Mouse (Mus musculus): ENCODE data around the gene Ptprq. TPM values are rescaled to one million over a fixed set of nuclear protein-coding genes. Genes with fewer than 3 reads are reported as not detected.

Ptprq gene
- polyA plus RNA-seq, 2 experiments, result 0.23 to 0.62 TPM

DNA sequence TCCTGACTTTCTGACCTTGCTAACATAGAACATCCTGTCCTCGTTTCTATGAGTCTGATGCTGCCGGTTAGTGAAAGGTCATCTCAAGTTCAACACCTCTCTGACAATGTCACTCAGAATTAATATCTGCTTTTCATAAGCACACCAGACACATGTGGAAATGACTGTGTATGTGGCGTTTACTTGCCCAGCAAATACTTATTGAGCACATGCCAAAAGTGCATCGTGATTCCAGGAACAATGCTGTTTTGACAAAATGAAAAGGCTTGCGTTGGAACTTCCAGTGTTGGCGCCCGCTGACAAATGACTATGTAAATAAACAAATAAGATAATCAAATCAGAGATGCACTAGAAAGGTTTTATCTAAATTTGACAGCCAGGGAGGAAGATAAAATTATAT is 5.8 kb upstream of the Ptprq start:
- Histone ChIP-seq H3K9ac (ENCODE audit: low read depth, low read length, severe bottlenecking) (no peak overlapping the region), H3K4me2 (replicated peaks; ENCODE audit: low read depth, low read length, severe bottlenecking) (no peak overlapping the region), H3K36me3 (ENCODE audit: control insufficient read depth, insufficient read depth, low read length) (no peaks in the 10 kb centered on the region), H3K9me3 (ENCODE audit: control insufficient read depth, low read length) (no peaks in the 10 kb centered on the region), H3K27me3 (ENCODE audit: control insufficient read depth, insufficient read depth, low read length) (no peaks in the 10 kb centered on the region), H3K4me3 (replicated peaks; ENCODE audit: low read length) (no peak overlapping the region), H3K27ac (replicated peaks; ENCODE audit: low read depth, low read length) (no peak overlapping the region), H3K4me1 (ENCODE audit: control insufficient read depth, insufficient read depth, low read length) (no peaks in the 10 kb centered on the region)
- no peak for DNase-seq (ENCODE audit: low spot score)
- 65% methylated on average over 7 of the region's 7 CpGs for WGBS
- ATAC-seq (ENCODE audit: low FRiP score, low read depth), result no peak
- no peak for TF ChIP-seq POLR2A (IDR thresholded peaks at IDR 0.05; ENCODE audit: borderline replicate concordance, extremely low read depth, insufficient read depth, insufficient read length)

DNA sequence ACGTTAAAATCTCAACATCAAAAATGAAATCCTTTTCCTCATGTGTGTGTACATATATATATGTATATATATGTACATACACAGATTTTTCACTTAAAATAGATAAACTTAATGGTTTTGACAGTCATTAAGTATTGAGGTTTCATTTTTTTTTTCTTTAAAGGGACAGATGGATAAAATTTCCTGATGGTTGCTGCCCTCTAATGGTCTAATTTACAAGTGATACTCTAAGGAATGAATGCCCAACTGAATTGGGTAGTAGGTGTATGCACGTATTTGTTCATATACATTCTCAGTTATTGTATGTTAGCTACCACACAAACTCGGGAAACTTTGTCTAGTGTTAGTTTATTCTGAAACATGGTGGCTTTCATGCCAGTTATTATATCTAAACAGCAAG is 15.4 kb downstream of the Ptprq start:
- no peaks in the 10 kb centered on the region for H3K9me3 ChIP-seq (ENCODE audit: control insufficient read depth, low read length)
- TF ChIP-seq POLR2A (IDR thresholded peaks at IDR 0.05; ENCODE audit: borderline replicate concordance, extremely low read depth, insufficient read depth, insufficient read length), result no peak

DNA sequence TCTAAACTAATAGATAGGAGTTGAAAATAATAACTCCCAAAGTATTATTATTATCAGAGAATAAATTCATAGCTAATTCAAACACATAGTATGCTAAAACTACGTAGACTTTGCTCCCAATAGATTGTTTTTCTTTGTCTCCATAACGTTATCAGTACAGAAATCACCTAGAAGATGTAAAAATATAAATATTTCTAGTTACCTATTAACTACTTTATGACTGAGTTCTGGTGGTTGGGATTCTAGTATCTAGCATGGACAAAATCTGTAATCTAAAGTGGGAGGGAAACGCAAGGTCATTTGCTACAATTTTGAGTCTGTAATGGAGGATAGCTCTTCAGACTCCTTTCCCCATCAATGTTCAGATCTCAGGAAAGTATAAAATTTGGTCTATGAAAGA is 18.9 kb downstream of the Ptprq start:
- Histone ChIP-seq H3K27ac (replicated peaks; ENCODE audit: low read depth, low read length) (no peak overlapping the region), H3K4me1 (ENCODE audit: control insufficient read depth, insufficient read depth, low read length) (no peaks in the 10 kb centered on the region), H3K4me2 (replicated peaks; ENCODE audit: low read depth, low read length, severe bottlenecking) (no peak overlapping the region), H3K9me3 (ENCODE audit: control insufficient read depth, low read length) (no peaks in the 10 kb centered on the region), H3K4me3 (replicated peaks; ENCODE audit: low read length) (no peak overlapping the region), H3K9ac (ENCODE audit: low read depth, low read length, severe bottlenecking) (no peak overlapping the region), H3K36me3 (ENCODE audit: control insufficient read depth, insufficient read depth, low read length) (no peaks in the 10 kb centered on the region), H3K27me3 (ENCODE audit: control insufficient read depth, insufficient read depth, low read length) (no peaks in the 10 kb centered on the region)
- no peak for TF ChIP-seq POLR2A (IDR thresholded peaks at IDR 0.05; ENCODE audit: borderline replicate concordance, extremely low read depth, insufficient read depth, insufficient read length)
- 81% methylated on average over 3 of the region's 3 CpGs for WGBS
- ATAC-seq (ENCODE audit: low FRiP score, low read depth) (no peak), DNase-seq (ENCODE audit: low spot score) (no peak)

More for the DNA sequence above, 15.4 kb downstream of the Ptprq start:
- Histone ChIP-seq H3K27ac (replicated peaks; ENCODE audit: low read depth, low read length) (no peak overlapping the region), H3K27me3 (ENCODE audit: control insufficient read depth, insufficient read depth, low read length) (no peaks in the 10 kb centered on the region), H3K4me2 (replicated peaks; ENCODE audit: low read depth, low read length, severe bottlenecking) (no peak overlapping the region), H3K36me3 (ENCODE audit: control insufficient read depth, insufficient read depth, low read length) (no peaks in the 10 kb centered on the region), H3K4me3 (replicated peaks; ENCODE audit: low read length) (no peak overlapping the region), H3K9ac (ENCODE audit: low read depth, low read length, severe bottlenecking) (no peak overlapping the region), H3K4me1 (ENCODE audit: control insufficient read depth, insufficient read depth, low read length) (no peaks in the 10 kb centered on the region)
- WGBS, result 52% methylated on average over 3 of the region's 3 CpGs
- DNase-seq (ENCODE audit: low spot score), result peak; percentile 49
- ATAC-seq (ENCODE audit: low FRiP score, low read depth), result no peak

DNA sequence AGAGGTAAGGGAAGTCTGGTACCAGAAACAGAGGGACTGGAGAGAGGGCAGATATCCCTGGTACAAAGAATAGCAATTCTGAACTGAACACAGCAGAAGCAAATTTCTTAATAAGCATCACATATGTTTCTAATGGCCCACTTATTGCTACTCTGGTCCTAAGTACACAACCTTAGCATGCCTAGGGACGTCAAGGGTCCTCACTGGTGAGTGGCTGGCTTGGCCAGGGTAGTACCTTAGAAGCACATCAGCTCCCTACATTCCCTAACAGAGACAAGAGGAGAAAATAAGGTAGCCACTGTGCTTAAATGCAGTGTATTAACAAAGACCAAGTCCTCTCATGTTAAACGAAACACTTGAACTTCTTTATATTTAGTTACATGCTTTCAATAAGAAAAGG is 21.1 kb downstream of the Ptprq start:
- H3K9ac ChIP-seq (ENCODE audit: low read depth, low read length, severe bottlenecking), result no peak overlapping the region
- no peak for ATAC-seq (ENCODE audit: low FRiP score, low read depth)
- H3K27me3 ChIP-seq (ENCODE audit: control insufficient read depth, insufficient read depth, low read length), result no peaks in the 10 kb centered on the region
- no peak overlapping the region for H3K27ac ChIP-seq (replicated peaks; ENCODE audit: low read depth, low read length)
- H3K36me3 ChIP-seq (ENCODE audit: control insufficient read depth, insufficient read depth, low read length), result no peaks in the 10 kb centered on the region
- TF ChIP-seq POLR2A (IDR thresholded peaks at IDR 0.05; ENCODE audit: borderline replicate concordance, extremely low read depth, insufficient read depth, insufficient read length), result no peak
- 74% methylated on average over 2 of the region's 2 CpGs for WGBS
- H3K4me1 ChIP-seq (ENCODE audit: control insufficient read depth, insufficient read depth, low read length), result no peaks in the 10 kb centered on the region
- no peak overlapping the region for H3K4me3 ChIP-seq (replicated peaks; ENCODE audit: low read length)
- DNase-seq (ENCODE audit: low spot score), result no peak
- H3K4me2 ChIP-seq (replicated peaks; ENCODE audit: low read depth, low read length, severe bottlenecking), result no peak overlapping the region
- no peaks in the 10 kb centered on the region for H3K9me3 ChIP-seq (ENCODE audit: control insufficient read depth, low read length)

DNA sequence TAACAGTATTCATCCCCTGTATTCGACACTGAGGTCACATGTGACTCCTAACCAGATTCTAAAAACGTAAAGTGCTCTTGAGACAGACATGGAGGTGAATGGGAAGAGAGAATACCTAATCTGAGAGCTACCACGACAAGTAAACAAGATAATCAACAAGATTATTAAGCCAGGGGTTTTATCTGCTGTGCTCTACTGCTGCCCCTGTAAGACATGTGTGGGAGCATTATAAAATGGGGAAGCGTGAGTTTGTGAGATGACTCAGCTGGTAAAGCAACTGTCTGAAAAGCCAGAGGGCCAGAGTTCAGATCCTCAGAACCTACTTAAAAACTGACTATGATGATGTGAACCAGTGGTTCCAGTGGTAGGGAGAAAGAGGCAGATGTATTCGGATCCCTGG is 22.7 kb downstream of the Ptprq start:
- H3K4me1 ChIP-seq (ENCODE audit: control insufficient read depth, insufficient read depth, low read length), result no peaks in the 10 kb centered on the region
- ATAC-seq (ENCODE audit: low FRiP score, low read depth), result no peak
- 82% methylated on average over 5 of the region's 5 CpGs for WGBS

DNA sequence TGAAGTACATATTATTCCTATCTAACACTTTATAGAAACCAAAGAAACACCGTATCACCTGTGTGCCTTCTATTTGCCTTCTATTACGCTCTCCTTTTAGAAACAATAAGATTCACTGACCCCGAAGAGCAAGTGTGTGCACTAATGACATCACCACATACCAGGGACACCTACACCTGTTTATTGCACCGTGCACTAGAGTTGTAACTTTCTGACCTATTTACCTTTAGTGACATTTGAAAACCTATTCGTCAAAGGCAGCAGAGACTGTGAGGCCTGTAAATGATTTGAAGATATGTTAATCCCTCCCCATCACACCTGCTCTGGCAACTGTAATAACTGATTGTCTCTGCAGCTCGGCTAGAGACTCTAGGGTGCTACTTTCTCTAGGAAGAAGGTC is 32.5 kb downstream of the Ptprq start:
- WGBS, result 59% methylated on average over 6 of the region's 6 CpGs
- TF ChIP-seq POLR2A (IDR thresholded peaks at IDR 0.05; ENCODE audit: borderline replicate concordance, extremely low read depth, insufficient read depth, insufficient read length), result no peak
- H3K4me2 ChIP-seq (replicated peaks; ENCODE audit: low read depth, low read length, severe bottlenecking), result no peak overlapping the region
- H3K36me3 ChIP-seq (ENCODE audit: control insufficient read depth, insufficient read depth, low read length), result no peaks in the 10 kb centered on the region
- DNase-seq (ENCODE audit: low spot score) (no peak), ATAC-seq (ENCODE audit: low FRiP score, low read depth) (no peak)
- H3K27ac ChIP-seq (replicated peaks; ENCODE audit: low read depth, low read length), result no peak overlapping the region
- no peak overlapping the region for H3K4me3 ChIP-seq (replicated peaks; ENCODE audit: low read length)
- H3K27me3 ChIP-seq (ENCODE audit: control insufficient read depth, insufficient read depth, low read length), result no peaks in the 10 kb centered on the region
- H3K4me1 ChIP-seq (ENCODE audit: control insufficient read depth, insufficient read depth, low read length), result no peaks in the 10 kb centered on the region
- H3K9ac ChIP-seq (ENCODE audit: low read depth, low read length, severe bottlenecking), result no peak overlapping the region
- H3K9me3 ChIP-seq (ENCODE audit: control insufficient read depth, low read length), result no peaks in the 10 kb centered on the region

More for the DNA sequence above, 22.7 kb downstream of the Ptprq start:
- Histone ChIP-seq H3K9ac (ENCODE audit: low read depth, low read length, severe bottlenecking) (no peak overlapping the region), H3K4me2 (replicated peaks; ENCODE audit: low read depth, low read length, severe bottlenecking) (no peak overlapping the region), H3K27me3 (ENCODE audit: control insufficient read depth, insufficient read depth, low read length) (no peaks in the 10 kb centered on the region), H3K4me3 (replicated peaks; ENCODE audit: low read length) (no peak overlapping the region), H3K9me3 (ENCODE audit: control insufficient read depth, low read length) (no peaks in the 10 kb centered on the region), H3K36me3 (ENCODE audit: control insufficient read depth, insufficient read depth, low read length) (no peaks in the 10 kb centered on the region), H3K27ac (replicated peaks; ENCODE audit: low read depth, low read length) (no peak overlapping the region)
- TF ChIP-seq POLR2A (IDR thresholded peaks at IDR 0.05; ENCODE audit: borderline replicate concordance, extremely low read depth, insufficient read depth, insufficient read length), result no peak
- DNase-seq (ENCODE audit: low spot score), result no peak
